In genomic region chr3:88364337-88364736, GRCm38 (mm10) we compare ENCODE assay signal across 8 mouse cellular contexts. TPM values are rescaled to one million over a fixed set of nuclear protein-coding genes. Genes with fewer than 3 reads are reported as not detected.
A peak's percentile ranks its signal among the peaks of the same experiment; 100 is the strongest.
DNase-seq lines count a peak whose midpoint lies in the region; ATAC-seq and TF ChIP-seq lines count a peak whose summit lies in the region.

Paqr6 (plus strand) TSS chr3:88364584.

- peaks cover 50% of the 10 kb centered on the region for H3K4me1 ChIP-seq in hindbrain, embryonic 10.5 days (replicated peaks)
- H3K4me1 ChIP-seq in hindbrain, embryonic 14.5 days (replicated peaks; ENCODE audit: control insufficient read depth, insufficient read depth, low read length) = no peaks in the 10 kb centered on the region
- H3K4me1 ChIP-seq in embryonic facial prominence, embryonic 13.5 days = peaks cover 10% of the 10 kb centered on the region
- H3K4me1 ChIP-seq in heart, embryonic 14.5 days (ENCODE audit: control insufficient read depth in 2 of 2, insufficient read depth in 2 of 2, low read length in 2 of 2) = peaks cover 14 to 17% of the 10 kb centered on the region in 2 experiments
- peaks cover 18% of the 10 kb centered on the region for H3K4me1 ChIP-seq in lung, embryonic 15.5 days
- H3K4me1 ChIP-seq in thymus, adult 2 months (replicated peaks; ENCODE audit: control insufficient read depth, insufficient read depth, low read length) = peaks cover 27% of the 10 kb centered on the region

- H3K4me3 ChIP-seq in hindbrain, embryonic 10.5 days = peak within 1 kb of the TSS; percentile 18; the same call in 1 of the 2 replicates
- no peak within 1 kb of the TSS for H3K4me3 ChIP-seq in hindbrain, embryonic 14.5 days (replicated peaks; ENCODE audit: low read length)
- H3K4me3 ChIP-seq in embryonic facial prominence, embryonic 13.5 days = peak within 1 kb of the TSS; percentile 25
- peak within 1 kb of the TSS; percentile 8 to 17 for H3K4me3 ChIP-seq in heart, embryonic 14.5 days (ENCODE audit: control insufficient read depth in 1 of 2, insufficient read depth in 1 of 2, low read depth in 1 of 2, low read length in 2 of 2)
- peak within 1 kb of the TSS; percentile 26 for H3K4me3 ChIP-seq in lung, embryonic 15.5 days
- no peak within 1 kb of the TSS for H3K4me3 ChIP-seq in thymus, adult 2 months (ENCODE audit: control insufficient read depth, insufficient read depth, low read length)

- H3K27ac ChIP-seq in hindbrain, embryonic 10.5 days = peak within 1 kb of the TSS; percentile 45; the same call in 1 of the 2 replicates
- H3K27ac ChIP-seq in hindbrain, embryonic 14.5 days = no peak within 1 kb of the TSS; the same call in 1 of the 2 replicates
- peak within 1 kb of the TSS; percentile 39 for H3K27ac ChIP-seq in embryonic facial prominence, embryonic 13.5 days
- H3K27ac ChIP-seq in heart, embryonic 14.5 days (replicated peaks in 1 of 2; ENCODE audit: control insufficient read depth in 1 of 2, insufficient read depth in 1 of 2, low read depth in 2 of 2, low read length in 2 of 2) = peak within 1 kb of the TSS in 1 of 2 experiments; percentile 62; a peak in 2 of 4 replicates
- H3K27ac ChIP-seq in lung, embryonic 15.5 days = peak within 1 kb of the TSS; percentile 35; the same call in 1 of the 2 replicates
- H3K27ac ChIP-seq in thymus, adult 2 months (ENCODE audit: control insufficient read depth, insufficient read depth, low read length) = no peak within 1 kb of the TSS

- WGBS in hindbrain, embryonic 10.5 days = under 1% methylated on average over 16 of the region's 16 CpGs
- WGBS in hindbrain, embryonic 14.5 days = 3% methylated on average over 16 of the region's 16 CpGs
- 1% methylated on average over 16 of the region's 16 CpGs for WGBS in embryonic facial prominence, embryonic 13.5 days
- 3% methylated on average over 16 of the region's 16 CpGs for WGBS in heart, embryonic 14.5 days
- 3% methylated on average over 16 of the region's 16 CpGs for WGBS in lung, embryonic 15.5 days
- 80% methylated on average over 16 of the region's 16 CpGs for WGBS in thymus, adult 2 months

- no peak within 1 kb of the TSS for H3K9ac ChIP-seq in hindbrain, embryonic 14.5 days
- H3K9ac ChIP-seq in embryonic facial prominence, embryonic 13.5 days = peak within 1 kb of the TSS; percentile 36; the same call in 1 of the 2 replicates
- H3K9ac ChIP-seq in heart, embryonic 14.5 days (ENCODE audit: low read length) = peak within 1 kb of the TSS; percentile 38
- no peak within 1 kb of the TSS for H3K9ac ChIP-seq in lung, embryonic 15.5 days

- no peaks in the 10 kb centered on the region for H3K9me3 ChIP-seq in hindbrain, embryonic 10.5 days
- no peaks in the 10 kb centered on the region for H3K9me3 ChIP-seq in hindbrain, embryonic 14.5 days (ENCODE audit: control insufficient read depth, low read length)
- no peaks in the 10 kb centered on the region for H3K9me3 ChIP-seq in embryonic facial prominence, embryonic 13.5 days
- H3K9me3 ChIP-seq in heart, embryonic 14.5 days (ENCODE audit: control insufficient read depth, low read length) = no peaks in the 10 kb centered on the region
- no peaks in the 10 kb centered on the region for H3K9me3 ChIP-seq in lung, embryonic 15.5 days

- H3K36me3 ChIP-seq in hindbrain, embryonic 10.5 days = peaks cover 41% of the 10 kb centered on the region
- H3K36me3 ChIP-seq in hindbrain, embryonic 14.5 days (replicated peaks; ENCODE audit: control insufficient read depth, insufficient read depth) = peaks cover 44% of the 10 kb centered on the region
- H3K36me3 ChIP-seq in embryonic facial prominence, embryonic 13.5 days = peaks cover 38% of the 10 kb centered on the region
- peaks cover 38% of the 10 kb centered on the region for H3K36me3 ChIP-seq in heart, embryonic 14.5 days (ENCODE audit: control insufficient read depth, insufficient read depth, low read length)
- H3K36me3 ChIP-seq in lung, embryonic 15.5 days = peaks cover 31% of the 10 kb centered on the region
- peaks cover 5% of the 10 kb centered on the region for H3K36me3 ChIP-seq in thymus, adult 2 months (ENCODE audit: control insufficient read depth, insufficient read depth, low read length)

- no peak for TF ChIP-seq POLR2A in thymus, adult 2 months (IDR thresholded peaks at IDR 0.05; ENCODE audit: control insufficient read depth, extremely low read depth, insufficient read depth, low read length, poor library complexity)

- H3K4me2 ChIP-seq in hindbrain, embryonic 14.5 days (replicated peaks) = no peak within 1 kb of the TSS
- H3K4me2 ChIP-seq in embryonic facial prominence, embryonic 13.5 days = peak within 1 kb of the TSS; percentile 37
- H3K4me2 ChIP-seq in heart, embryonic 14.5 days (ENCODE audit: low read length) = peak within 1 kb of the TSS; percentile 59
- peak within 1 kb of the TSS; percentile 49 for H3K4me2 ChIP-seq in lung, embryonic 15.5 days

- peaks cover 34% of the 10 kb centered on the region for H3K27me3 ChIP-seq in hindbrain, embryonic 10.5 days (ENCODE audit: insufficient read depth, poor library complexity, severe bottlenecking)
- H3K27me3 ChIP-seq in hindbrain, embryonic 14.5 days (ENCODE audit: control insufficient read depth, insufficient read depth, low read length) = peaks cover 4% of the 10 kb centered on the region; the same call in 1 of the 2 replicates
- peaks cover 28% of the 10 kb centered on the region for H3K27me3 ChIP-seq in embryonic facial prominence, embryonic 13.5 days
- peaks cover 17% of the 10 kb centered on the region for H3K27me3 ChIP-seq in heart, embryonic 14.5 days (ENCODE audit: control insufficient read depth, insufficient read depth, low read length)
- peaks cover 13% of the 10 kb centered on the region for H3K27me3 ChIP-seq in lung, embryonic 15.5 days
- no peaks in the 10 kb centered on the region for H3K27me3 ChIP-seq in thymus, adult 2 months (ENCODE audit: control insufficient read depth, insufficient read depth, low read length)

- no peak for ATAC-seq in hindbrain, embryonic 14.5 days (ENCODE audit: low FRiP score)
- ATAC-seq in embryonic facial prominence, embryonic 13.5 days (ENCODE audit: insufficient number of reproducible peaks, insufficient read depth, low FRiP score, low TSS enrichment, low read depth) = no peak
- peak; percentile 40; the same call in 1 of the 2 replicates for ATAC-seq in heart, embryonic 14.5 days (ENCODE audit: insufficient number of reproducible peaks, insufficient read depth, low FRiP score, low read depth)
- ATAC-seq in lung, embryonic 15.5 days (ENCODE audit: borderline replicate concordance, extremely low read depth, low FRiP score, low TSS enrichment) = peak; percentile 76

- peak; percentile 56 for DNase-seq in hindbrain, embryonic 10.5 days (ENCODE audit: low spot score)
- no peak for DNase-seq in hindbrain, embryonic 14.5 days (ENCODE audit: low spot score)
- DNase-seq in kidney, postnatal 10 days = peak; percentile 90
- DNase-seq in spleen, postnatal 14 days (ENCODE audit: low spot score in 2 of 2) = peak; percentile 72 to 73
- no peak for DNase-seq in thymus, adult 2 months

- no peak for TF ChIP-seq CTCF in thymus, adult 2 months (IDR thresholded peaks at IDR 0.05; ENCODE audit: borderline replicate concordance, control insufficient read depth, extremely low read depth, insufficient read depth, low read length, poor library complexity)

RNA-seq across cellular contexts. Expression of gene Paqr6, which starts in this region (rescaled TPM):
- 0.86 and 1.4 TPM in 2 replicates for polyA plus RNA-seq in hindbrain, embryonic 10.5 days (2016; fragmentation: Nextera tagmentation; extraction: Ambion mirVana)
- 0.94 and 1.1 TPM in 2 replicates for polyA plus RNA-seq in hindbrain, embryonic 14.5 days (2014; fragmentation: Nextera tagmentation; extraction: Ambion mirVana)
- polyA plus RNA-seq in embryonic facial prominence, embryonic 13.5 days (2015; fragmentation: Nextera tagmentation; extraction: Ambion mirVana) = 4.2 and 4.9 TPM in 2 replicates
- 3.0 and 3.3 TPM in 2 replicates for polyA plus RNA-seq in heart, embryonic 14.5 days (2014; fragmentation: Nextera tagmentation; extraction: Ambion mirVana)
- polyA plus RNA-seq in lung, embryonic 15.5 days (2015; fragmentation: Nextera tagmentation; extraction: Ambion mirVana) = 9.5 and 10.1 TPM in 2 replicates
- polyA plus RNA-seq in thymus, adult 2 months (2012; rRNA removed) = 1.2 and 2.0 TPM in 2 replicates

Comparison
In these comparisons a context has a peak if more than half of its experiments do, and no peak if none do; other contexts are left out.
1. DNase-seq: peak in hindbrain, embryonic 10.5 days (single experiment), kidney, postnatal 10 days (single experiment) and spleen, postnatal 14 days (2 of 2); none in hindbrain, embryonic 14.5 days (single experiment) and thymus, adult 2 months (single experiment).
2. H3K27ac ChIP-seq: peak in hindbrain, embryonic 10.5 days (single experiment), embryonic facial prominence, embryonic 13.5 days (single experiment) and lung, embryonic 15.5 days (single experiment); none in hindbrain, embryonic 14.5 days (single experiment) and thymus, adult 2 months (single experiment).
3. H3K4me3 ChIP-seq: peak in hindbrain, embryonic 10.5 days (single experiment), embryonic facial prominence, embryonic 13.5 days (single experiment), heart, embryonic 14.5 days (2 of 2) and lung, embryonic 15.5 days (single experiment); none in hindbrain, embryonic 14.5 days (single experiment) and thymus, adult 2 months (single experiment).
4. ATAC-seq: peak in heart, embryonic 14.5 days (single experiment) and lung, embryonic 15.5 days (single experiment); none in hindbrain, embryonic 14.5 days (single experiment) and embryonic facial prominence, embryonic 13.5 days (single experiment).
5. H3K9ac ChIP-seq: peak in embryonic facial prominence, embryonic 13.5 days (single experiment) and heart, embryonic 14.5 days (single experiment); none in hindbrain, embryonic 14.5 days (single experiment) and lung, embryonic 15.5 days (single experiment).